Mouse (Mus musculus) thymus, adult 2 months (tissue): ENCODE measurements around the gene Sept9.

Experiments
- CTCF ChIP-seq: fragments of 200-500 bp; IDR thresholded peaks from 2 replicates; pipeline ENCODE4 v1.5.1; 2012; ENCODE audit warnings: mild to moderate bottlenecking, control low read depth, low read length, moderate library complexity, borderline replicate concordance; ENCODE audit not compliant: control insufficient read depth, poor library complexity, insufficient read depth; ENCODE audit errors: extremely low read depth
- POLR2A ChIP-seq: fragments of 200-500 bp; IDR thresholded peaks from 2 replicates; pipeline ENCODE4 v1.6.1; 2012; ENCODE audit warnings: mild to moderate bottlenecking, low read length, control low read depth, moderate library complexity; ENCODE audit not compliant: control insufficient read depth, poor library complexity, insufficient read depth; ENCODE audit errors: extremely low read depth

- TF ChIP-seq CTCF (no peak), POLR2A (no peak)
Observed at GRCm38 (mm10) chr11:117191524-117191923, 7.9 kb upstream of the Sept9 start.
